Mouse (Mus musculus) thymus, adult 2 months (tissue): ENCODE measurements at regions not wholly inside any gene's neighbourhood (a gene's known extent, or its start where the extent isn't known, plus 50 kb on each side); places are given as distances from the start of the nearest gene placed in this dataset.

Experiments
- CTCF ChIP-seq: fragments of 200-500 bp; IDR thresholded peaks from 2 replicates; pipeline ENCODE4 v1.5.1; 2012; ENCODE audit warnings: mild to moderate bottlenecking, control low read depth, low read length, moderate library complexity, borderline replicate concordance; ENCODE audit not compliant: control insufficient read depth, poor library complexity, insufficient read depth; ENCODE audit errors: extremely low read depth
- POLR2A ChIP-seq: fragments of 200-500 bp; IDR thresholded peaks from 2 replicates; pipeline ENCODE4 v1.6.1; 2012; ENCODE audit warnings: mild to moderate bottlenecking, low read length, control low read depth, moderate library complexity; ENCODE audit not compliant: control insufficient read depth, poor library complexity, insufficient read depth; ENCODE audit errors: extremely low read depth

DNA sequence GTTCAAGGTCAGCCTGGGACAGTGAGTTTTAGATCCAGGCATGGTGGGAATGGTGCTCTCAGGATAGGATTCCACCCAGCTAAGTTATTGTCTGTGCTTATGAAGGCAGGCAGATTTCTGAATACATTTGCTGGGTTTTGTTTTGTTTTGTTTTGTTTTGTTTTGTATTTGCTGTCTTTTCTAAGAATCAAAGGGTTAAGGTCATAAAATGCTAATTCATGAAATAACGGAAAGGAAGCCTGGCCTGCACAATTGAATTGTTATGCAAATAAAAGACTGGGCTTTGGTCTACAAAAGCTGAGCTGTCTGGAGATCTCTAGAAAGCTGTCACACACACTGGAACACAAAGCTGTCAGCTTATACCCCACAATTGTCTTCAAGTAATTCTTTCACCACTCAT is 521.7 kb downstream of the Gpam start:
- no peak for TF ChIP-seq POLR2A
- no peak for TF ChIP-seq CTCF
